Mouse (Mus musculus): ENCODE measurements around the gene Fam3a. TPM values are rescaled to one million over a fixed set of nuclear protein-coding genes. Genes with fewer than 3 reads are reported as not detected.

Fam3a gene
- 26.9 and 29.0 TPM in 2 replicates for polyA plus RNA-seq (2014; fragmentation: Nextera tagmentation; extraction: Ambion mirVana)

- Histone ChIP-seq H3K36me3 (ENCODE audit: control insufficient read depth, insufficient read depth, low read length) (no peaks in the 10 kb centered on the region), H3K4me2 (replicated peaks; ENCODE audit: low read depth, low read length) (peak within 1 kb of the TSS; percentile 50), H3K27ac (ENCODE audit: low read depth, low read length) (0 out of 2 replicates have a peak within 1 kb of the TSS, but pooled peaks have one; percentile 58), H3K4me1 (replicated peaks; ENCODE audit: control insufficient read depth, insufficient read depth, low read length) (no peaks in the 10 kb centered on the region), H3K27me3 (ENCODE audit: control insufficient read depth, insufficient read depth, low read length) (no peaks in the 10 kb centered on the region), H3K9ac (ENCODE audit: low read depth, low read length) (peak within 1 kb of the TSS; percentile 59), H3K9me3 (ENCODE audit: control insufficient read depth, low read length) (no peaks in the 10 kb centered on the region), H3K4me3 (ENCODE audit: low read depth, low read length) (peak within 1 kb of the TSS; percentile 46)
- 17% methylated on average over 30 of the region's 30 CpGs for WGBS
- ATAC-seq (ENCODE audit: low FRiP score) (peak; percentile 100), DNase-seq (ENCODE audit: low spot score) (peak; percentile 78)
Observed at GRCm38 (mm10) chrX:74392535-74393443, at the start of gene Fam3a, which contains the start of gene Ikbkg. Fam3a (minus strand) TSS chrX:74393272. Ikbkg (plus strand) TSS chrX:74393290.

GRCm38 (mm10) chrX:74429290-74429821 is 36.3 kb upstream of the Fam3a start:
- Histone ChIP-seq H3K9ac (ENCODE audit: low read depth, low read length) (peak overlapping the region; percentile 60), H3K36me3 (ENCODE audit: control insufficient read depth, insufficient read depth, low read length) (no peaks in the 10 kb centered on the region), H3K4me3 (ENCODE audit: low read depth, low read length) (peak overlapping the region; percentile 52), H3K27me3 (ENCODE audit: control insufficient read depth, insufficient read depth, low read length) (no peaks in the 10 kb centered on the region), H3K27ac (ENCODE audit: low read depth, low read length) (peak overlapping the region; percentile 65), H3K4me1 (replicated peaks; ENCODE audit: control insufficient read depth, insufficient read depth, low read length) (no peaks in the 10 kb centered on the region), H3K9me3 (ENCODE audit: control insufficient read depth, low read length) (no peaks in the 10 kb centered on the region), H3K4me2 (replicated peaks; ENCODE audit: low read depth, low read length) (peak overlapping the region; percentile 49)
- DNase-seq (ENCODE audit: low spot score) = peak; percentile 80
- 21% methylated on average over 22 of the region's 22 CpGs for WGBS
- peak; percentile 68 for ATAC-seq (ENCODE audit: low FRiP score)

DNA sequence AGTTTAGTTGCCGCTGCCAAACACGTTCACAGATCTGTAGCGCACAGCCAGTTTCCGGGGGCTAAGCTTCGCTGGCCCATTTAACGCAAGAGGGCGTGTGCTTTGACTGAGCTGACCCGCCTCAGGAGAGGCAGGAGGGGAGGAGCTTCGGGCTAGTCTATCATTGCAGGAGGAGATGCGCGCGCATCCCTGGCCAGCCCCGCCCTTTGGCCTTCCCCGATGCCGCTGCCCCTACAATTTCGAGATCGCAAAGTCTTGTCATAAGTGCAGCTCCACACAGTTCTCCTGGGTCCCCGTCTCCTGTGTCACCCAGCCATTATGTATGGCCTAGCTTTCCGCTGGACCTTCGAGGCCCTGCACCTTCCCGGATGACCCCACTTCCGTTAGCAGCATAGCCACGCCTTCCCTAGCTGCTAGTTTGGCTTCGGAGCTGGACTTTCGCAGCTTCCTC is 35.8 kb upstream of the Fam3a start, which contains the start of gene G6pdx:
G6pdx (minus strand) TSS at position 369 of the 451 bp plus-strand sequence.
- H3K4me1 ChIP-seq (replicated peaks; ENCODE audit: control insufficient read depth, insufficient read depth, low read length) = no peaks in the 10 kb centered on the region
- no peaks in the 10 kb centered on the region for H3K9me3 ChIP-seq (ENCODE audit: control insufficient read depth, low read length)
- ATAC-seq (ENCODE audit: low FRiP score) = peak; percentile 87
- H3K4me3 ChIP-seq (ENCODE audit: low read depth, low read length) = peak within 1 kb of the TSS; percentile 52
- H3K27me3 ChIP-seq (ENCODE audit: control insufficient read depth, insufficient read depth, low read length) = no peaks in the 10 kb centered on the region
- peak within 1 kb of the TSS; percentile 60 for H3K9ac ChIP-seq (ENCODE audit: low read depth, low read length)
- H3K27ac ChIP-seq (ENCODE audit: low read depth, low read length) = peak within 1 kb of the TSS; percentile 65
- 17% methylated on average over 25 of the region's 25 CpGs for WGBS
- peak within 1 kb of the TSS; percentile 49 for H3K4me2 ChIP-seq (replicated peaks; ENCODE audit: low read depth, low read length)
- peak; percentile 86 for DNase-seq (ENCODE audit: low spot score)
- no peaks in the 10 kb centered on the region for H3K36me3 ChIP-seq (ENCODE audit: control insufficient read depth, insufficient read depth, low read length)

DNA sequence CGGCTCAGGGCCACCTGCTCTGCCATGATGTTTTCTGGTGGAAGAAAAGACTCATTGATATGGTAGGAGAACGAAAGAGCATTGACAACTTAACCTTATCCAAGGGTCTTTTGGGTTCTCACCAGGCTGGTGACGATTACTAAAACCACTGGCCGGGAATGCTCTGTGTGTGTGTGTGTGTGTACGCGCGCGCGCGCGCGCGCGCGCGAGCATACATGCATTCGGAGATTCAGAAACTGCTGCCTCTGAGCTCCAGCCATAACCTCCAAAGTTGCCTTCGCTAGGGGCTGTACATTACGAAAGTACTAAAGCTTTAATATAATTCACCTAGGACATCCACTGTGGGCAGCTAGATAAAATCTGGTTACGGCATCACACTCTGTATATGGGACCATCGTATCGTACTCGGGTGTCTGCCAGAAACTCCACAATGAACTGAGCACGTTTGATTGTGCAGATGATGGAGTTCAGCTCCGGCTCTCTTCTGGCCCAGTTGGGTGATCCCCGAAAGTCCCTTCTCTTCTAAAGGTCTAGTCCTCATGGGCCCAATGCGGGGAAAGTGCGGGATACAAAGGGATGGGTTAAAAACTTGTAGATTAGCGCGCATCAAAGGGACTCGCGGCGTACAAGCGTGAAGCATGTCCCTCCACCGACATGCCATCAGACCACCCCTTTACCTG is 35.2 kb upstream of the Fam3a start:
- 22% methylated on average over 35 of the region's 35 CpGs for WGBS
- peak overlapping the region; percentile 44 for H3K4me2 ChIP-seq (replicated peaks; ENCODE audit: low read depth, low read length)
- peak overlapping the region; percentile 30; the same call in 1 of the 2 replicates for H3K27ac ChIP-seq (ENCODE audit: low read depth, low read length)
- no peaks in the 10 kb centered on the region for H3K4me1 ChIP-seq (replicated peaks; ENCODE audit: control insufficient read depth, insufficient read depth, low read length)
- peak overlapping the region; percentile 47; the same call in 1 of the 2 replicates for H3K9ac ChIP-seq (ENCODE audit: low read depth, low read length)
- no peaks in the 10 kb centered on the region for H3K9me3 ChIP-seq (ENCODE audit: control insufficient read depth, low read length)
- ATAC-seq (ENCODE audit: low FRiP score) = peak; percentile 58
- no peaks in the 10 kb centered on the region for H3K36me3 ChIP-seq (ENCODE audit: control insufficient read depth, insufficient read depth, low read length)
- no peaks in the 10 kb centered on the region for H3K27me3 ChIP-seq (ENCODE audit: control insufficient read depth, insufficient read depth, low read length)
- DNase-seq (ENCODE audit: low spot score) = peak; percentile 43
- H3K4me3 ChIP-seq (ENCODE audit: low read depth, low read length) = peak overlapping the region; percentile 52

- 77% methylated on average over 3 of the region's 3 CpGs for WGBS
- Histone ChIP-seq H3K4me1 (replicated peaks; ENCODE audit: control insufficient read depth, insufficient read depth, low read length) (no peaks in the 10 kb centered on the region), H3K4me3 (ENCODE audit: low read depth, low read length) (no peak overlapping the region), H3K4me2 (replicated peaks; ENCODE audit: low read depth, low read length) (no peak overlapping the region), H3K36me3 (ENCODE audit: control insufficient read depth, insufficient read depth, low read length) (no peaks in the 10 kb centered on the region), H3K9me3 (ENCODE audit: control insufficient read depth, low read length) (no peaks in the 10 kb centered on the region), H3K27ac (ENCODE audit: low read depth, low read length) (no peak overlapping the region), H3K27me3 (ENCODE audit: control insufficient read depth, insufficient read depth, low read length) (no peaks in the 10 kb centered on the region), H3K9ac (ENCODE audit: low read depth, low read length) (no peak overlapping the region)
- no peak for DNase-seq (ENCODE audit: low spot score)
- ATAC-seq (ENCODE audit: low FRiP score) = no peak
Observed at GRCm38 (mm10) chrX:74427116-74427515, 34.0 kb upstream of the Fam3a start.

- Histone ChIP-seq H3K9me3 (ENCODE audit: control insufficient read depth, low read length) (no peaks in the 10 kb centered on the region), H3K36me3 (ENCODE audit: control insufficient read depth, insufficient read depth, low read length) (no peaks in the 10 kb centered on the region), H3K27ac (ENCODE audit: low read depth, low read length) (no peak overlapping the region), H3K4me2 (replicated peaks; ENCODE audit: low read depth, low read length) (no peak overlapping the region), H3K9ac (ENCODE audit: low read depth, low read length) (no peak overlapping the region), H3K4me3 (ENCODE audit: low read depth, low read length) (no peak overlapping the region), H3K4me1 (replicated peaks; ENCODE audit: control insufficient read depth, insufficient read depth, low read length) (no peaks in the 10 kb centered on the region), H3K27me3 (ENCODE audit: control insufficient read depth, insufficient read depth, low read length) (no peaks in the 10 kb centered on the region)
- DNase-seq (ENCODE audit: low spot score) (no peak), ATAC-seq (ENCODE audit: low FRiP score) (no peak)
- 91% methylated on average over 1 of the region's 1 CpGs for WGBS
Observed at GRCm38 (mm10) chrX:74426256-74426655, 33.2 kb upstream of the Fam3a start.

DNA sequence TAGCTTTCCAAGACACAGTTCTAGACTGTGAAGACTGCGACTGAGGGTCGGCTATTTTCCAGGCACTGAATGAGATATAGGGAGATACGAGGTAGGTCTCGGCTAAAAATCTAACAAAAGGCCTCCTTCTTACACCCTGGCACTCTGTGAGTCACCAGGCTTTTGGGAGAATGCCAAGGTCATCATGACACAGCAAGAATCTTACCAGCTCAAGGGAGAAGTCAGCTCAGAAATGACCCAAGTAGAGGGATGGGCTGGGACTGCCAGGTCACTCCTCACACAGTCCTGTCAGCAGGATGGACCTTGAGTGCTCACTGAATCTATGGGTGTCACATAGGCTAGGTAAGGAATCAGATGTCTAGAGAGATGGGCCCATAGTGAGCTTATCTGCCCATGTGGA is 32.1 kb upstream of the Fam3a start:
- no peaks in the 10 kb centered on the region for H3K27me3 ChIP-seq (ENCODE audit: control insufficient read depth, insufficient read depth, low read length)
- no peaks in the 10 kb centered on the region for H3K4me1 ChIP-seq (replicated peaks; ENCODE audit: control insufficient read depth, insufficient read depth, low read length)
- no peaks in the 10 kb centered on the region for H3K9me3 ChIP-seq (ENCODE audit: control insufficient read depth, low read length)
- WGBS = 83% methylated on average over 4 of the region's 4 CpGs
- H3K4me2 ChIP-seq (replicated peaks; ENCODE audit: low read depth, low read length) = no peak overlapping the region
- H3K36me3 ChIP-seq (ENCODE audit: control insufficient read depth, insufficient read depth, low read length) = no peaks in the 10 kb centered on the region
- ATAC-seq (ENCODE audit: low FRiP score) = no peak
- H3K4me3 ChIP-seq (ENCODE audit: low read depth, low read length) = no peak overlapping the region
- DNase-seq (ENCODE audit: low spot score) = no peak
- no peak overlapping the region for H3K27ac ChIP-seq (ENCODE audit: low read depth, low read length)
- H3K9ac ChIP-seq (ENCODE audit: low read depth, low read length) = no peak overlapping the region

DNA sequence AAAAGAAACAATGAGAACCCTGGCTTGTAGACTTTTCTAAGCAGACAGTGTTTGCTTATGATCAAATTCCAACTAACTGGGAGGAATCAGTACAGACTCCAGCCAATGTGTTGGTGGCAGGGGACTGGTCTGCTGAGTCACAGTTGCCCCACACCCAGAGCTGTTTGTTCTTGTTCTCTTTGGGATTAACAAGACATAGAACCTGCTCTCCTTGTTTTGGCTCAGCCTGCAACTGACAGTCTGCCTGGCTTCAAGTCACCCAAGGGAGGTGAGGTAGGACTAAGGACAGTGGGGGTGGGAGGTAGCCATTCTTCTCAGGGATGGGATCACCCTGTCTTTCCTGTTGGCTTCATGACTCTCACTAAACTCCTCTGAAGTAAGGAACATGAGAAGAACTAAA is 31.4 kb upstream of the Fam3a start:
- H3K27me3 ChIP-seq (ENCODE audit: control insufficient read depth, insufficient read depth, low read length) = no peaks in the 10 kb centered on the region
- DNase-seq (ENCODE audit: low spot score) = no peak
- no peak overlapping the region for H3K27ac ChIP-seq (ENCODE audit: low read depth, low read length)
- ATAC-seq (ENCODE audit: low FRiP score) = no peak
- H3K36me3 ChIP-seq (ENCODE audit: control insufficient read depth, insufficient read depth, low read length) = no peaks in the 10 kb centered on the region
- H3K9ac ChIP-seq (ENCODE audit: low read depth, low read length) = no peak overlapping the region
- no peaks in the 10 kb centered on the region for H3K4me1 ChIP-seq (replicated peaks; ENCODE audit: control insufficient read depth, insufficient read depth, low read length)
- no peak overlapping the region for H3K4me3 ChIP-seq (ENCODE audit: low read depth, low read length)
- no peaks in the 10 kb centered on the region for H3K9me3 ChIP-seq (ENCODE audit: control insufficient read depth, low read length)
- H3K4me2 ChIP-seq (replicated peaks; ENCODE audit: low read depth, low read length) = no peak overlapping the region
